Mouse (Mus musculus) neural tube, embryonic 10.5 days (tissue): Measurements from ENCODE around the gene Abtb2.
A peak's percentile ranks its signal among the peaks of the same experiment; 100 is the strongest.

Experiments used
- DNase-seq: peaks from one replicate; pipeline ENCODE4 v3.0.0-alpha.2; 2017; ENCODE audit warnings: low spot score; ENCODE audit errors: extremely low spot score

Abtb2 gene

GRCm38 (mm10) chr2:103728027-103728540 is 162.0 kb downstream of the Abtb2 start:
- no peak for DNase-seq

- DNase-seq: no peak
Measured at GRCm38 (mm10) chr2:103730999-103731398, 164.9 kb downstream of the Abtb2 start.

GRCm38 (mm10) chr2:103731423-103731822 is 165.3 kb downstream of the Abtb2 start:
- no peak for DNase-seq

- no peak for DNase-seq
Measured at GRCm38 (mm10) chr2:103742821-103743220, 176.7 kb downstream of the Abtb2 start.

- no peak for DNase-seq
Measured at GRCm38 (mm10) chr2:103743536-103743935, 177.4 kb downstream of the Abtb2 start.

- peak; percentile 69 for DNase-seq
Measured at GRCm38 (mm10) chr2:103743988-103744387, 177.9 kb downstream of the Abtb2 start.

GRCm38 (mm10) chr2:103745481-103745880 is 179.4 kb downstream of the Abtb2 start:
- no peak for DNase-seq

- DNase-seq: no peak
Measured at GRCm38 (mm10) chr2:103746096-103746495, 180.0 kb downstream of the Abtb2 start.

GRCm38 (mm10) chr2:103746761-103747160 is 180.7 kb downstream of the Abtb2 start:
- no peak for DNase-seq

GRCm38 (mm10) chr2:103747891-103748290 is 181.8 kb downstream of the Abtb2 start:
- no peak for DNase-seq

- DNase-seq: no peak
Measured at GRCm38 (mm10) chr2:103749091-103749490, 183.0 kb downstream of the Abtb2 start.

GRCm38 (mm10) chr2:103751771-103752170 is 185.7 kb downstream of the Abtb2 start:
- no peak for DNase-seq

- no peak for DNase-seq
Measured at GRCm38 (mm10) chr2:103754614-103755013, 188.5 kb downstream of the Abtb2 start.

GRCm38 (mm10) chr2:103755458-103756085 is 189.5 kb downstream of the Abtb2 start:
- no peak for DNase-seq

- no peak for DNase-seq
Measured at GRCm38 (mm10) chr2:103760421-103760820, 194.3 kb downstream of the Abtb2 start.

- peak; percentile 97 for DNase-seq
Measured at GRCm38 (mm10) chr2:103760906-103761716, 195.0 kb downstream of the Abtb2 start, which contains the start of gene Nat10. Gene Nat10 (minus strand): TSS chr2:103761270.

GRCm38 (mm10) chr2:103761993-103762392 is 195.9 kb downstream of the Abtb2 start:
- DNase-seq: peak; percentile 14

GRCm38 (mm10) chr2:103762492-103762891 is 196.4 kb downstream of the Abtb2 start:
- no peak for DNase-seq
